Mouse (Mus musculus) embryonic facial prominence, embryonic 11.5 days (tissue): Measurements from ENCODE around the gene Hmg20a. TPM values are rescaled to one million over a fixed set of nuclear protein-coding genes. Genes with fewer than 3 reads are reported as not detected.
A peak's percentile ranks its signal among the peaks of the same experiment; 100 is the strongest.

Source experiments
- ATAC-seq: fragments of 200-750 bp; cut with Nextera tagmentation; replicated peaks from 2 replicates; pipeline ENCODE4 v1.8.0; 2017; ENCODE audit warnings: low read depth; ENCODE audit not compliant: insufficient number of reproducible peaks, low FRiP score, low TSS enrichment
- DNase-seq: peaks from one replicate; pipeline ENCODE4 v3.0.0-alpha.2; 2015; ENCODE audit warnings: low spot score
- H3K27ac ChIP-seq: fragments of 300-500 bp; sonication (generic); replicated peaks from 2 replicates; pipeline ENCODE4 v1.5.1; 2014; ENCODE audit warnings: mild to moderate bottlenecking, low read depth, low read length, control low read depth
- H3K27me3 ChIP-seq: fragments of 300-500 bp; sonication (generic); 2 replicates; pipeline ENCODE4 v1.6.1; 2014; ENCODE audit warnings: mild to moderate bottlenecking, low read length, moderate library complexity, mixed read lengths; ENCODE audit not compliant: control insufficient read depth, insufficient read depth
- H3K36me3 ChIP-seq: fragments of 300-500 bp; sonication (generic); replicated peaks from 2 replicates; pipeline ENCODE4 v1.6.1; 2014; ENCODE audit warnings: low read depth, mild to moderate bottlenecking, low read length, moderate library complexity, mixed read lengths; ENCODE audit not compliant: control insufficient read depth, insufficient read depth
- H3K4me1 ChIP-seq: fragments of 300-500 bp; sonication (generic); 2 replicates; pipeline ENCODE4 v1.6.1; 2014; ENCODE audit warnings: low read length, mixed read lengths; ENCODE audit not compliant: control insufficient read depth, insufficient read depth
- H3K4me2 ChIP-seq: fragments of 300-500 bp; sonication (generic); 2 replicates; pipeline ENCODE4 v1.6.1; 2014; ENCODE audit warnings: low read depth, mild to moderate bottlenecking, control low read depth, low read length, moderate library complexity
- H3K4me3 ChIP-seq: fragments of 300-500 bp; sonication (generic); 2 replicates; pipeline ENCODE4 v1.5.1; 2014; ENCODE audit warnings: low read depth, low read length, control low read depth
- H3K9ac ChIP-seq: fragments of 300-500 bp; sonication (generic); replicated peaks from 2 replicates; pipeline ENCODE4 v1.6.1; 2014; ENCODE audit warnings: mild to moderate bottlenecking, control low read depth, low read length
- H3K9me3 ChIP-seq: fragments of 300-500 bp; sonication (generic); replicated peaks from 2 replicates; pipeline ENCODE4 v1.6.1; 2016; ENCODE audit warnings: mild to moderate bottlenecking, low read length, inconsistent platforms, mixed read lengths; ENCODE audit not compliant: control insufficient read depth
- WGBS: fragments of 180-500 bp; shearing (Covaris S2); extraction: QIAGEN DNeasy Blood & Tissue Kit; methylation state at CpG from one replicate; pipeline ENCODE4 v1.1.7; 2014; 5-methylcytosine and 5-hydroxymethylcytosine counted together
- polyA plus RNA-seq: library from polyadenylated mRNA; unstranded; fragments of >200 nt; fragmentation: Nextera tagmentation; extraction: Ambion mirVana; gene quantifications from 2 replicates; pipeline ENCODE4 v1.2.1, GENCODE M21; 2014

Gene Hmg20a
- 59.2 and 64.0 TPM in 2 replicates for polyA plus RNA-seq

DNA sequence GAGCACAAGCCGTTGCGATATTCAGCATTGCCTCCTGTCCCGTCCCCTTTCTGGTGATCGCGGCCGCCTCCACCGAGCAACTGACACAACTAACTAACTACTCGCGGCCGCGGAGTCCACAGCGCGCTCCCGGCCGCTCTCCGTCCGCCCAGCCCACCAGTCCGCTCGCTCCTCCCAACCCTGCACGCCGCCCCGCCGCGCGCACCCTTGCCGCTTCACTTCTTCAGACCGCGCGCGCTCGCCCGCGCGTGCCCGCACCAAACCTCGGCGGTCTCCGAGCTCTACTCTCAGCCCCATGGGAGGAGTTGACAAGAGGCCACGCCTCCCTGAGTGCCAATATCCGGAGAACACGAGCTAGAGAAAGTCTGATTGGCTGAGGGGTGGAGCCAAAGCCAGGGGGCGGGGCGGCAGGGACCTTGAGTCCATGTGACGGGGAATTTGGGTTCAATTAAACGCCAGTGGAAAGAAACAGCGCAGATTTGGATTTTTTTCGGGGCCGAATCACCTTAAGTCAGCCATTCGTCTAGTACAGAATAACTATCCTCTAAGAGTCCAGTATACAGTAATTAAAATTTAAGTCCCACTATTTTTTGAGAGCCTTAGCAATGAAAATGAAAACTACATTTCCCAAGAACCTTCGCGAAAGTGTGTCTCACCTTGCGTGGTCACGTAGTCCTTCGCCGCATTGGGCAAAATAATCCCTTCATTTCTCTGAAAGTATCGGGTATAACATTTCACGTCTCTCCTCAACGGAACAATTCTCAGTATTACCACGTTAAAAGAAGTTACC lies at the start of gene Hmg20a, which contains the start of gene Peak1:
TSS of gene Hmg20a (plus strand) at position 662 of the 790 bp plus-strand sequence.
TSS of gene Peak1 (minus strand) at position 120 of the 790 bp plus-strand sequence.
- Histone ChIP-seq H3K27me3 (no peaks in the 10 kb centered on the region), H3K27ac (peak within 1 kb of the TSS; percentile 88), H3K4me2 (peak within 1 kb of the TSS; percentile 65), H3K9ac (peak within 1 kb of the TSS; percentile 72), H3K4me3 (peak within 1 kb of the TSS; percentile 77), H3K4me1 (no peaks in the 10 kb centered on the region), H3K36me3 (no peaks in the 10 kb centered on the region), H3K9me3 (no peaks in the 10 kb centered on the region)
- under 1% methylated on average over 41 of the region's 59 CpGs for WGBS
- peak; percentile 100 for DNase-seq
- ATAC-seq: peak; percentile 93

DNA sequence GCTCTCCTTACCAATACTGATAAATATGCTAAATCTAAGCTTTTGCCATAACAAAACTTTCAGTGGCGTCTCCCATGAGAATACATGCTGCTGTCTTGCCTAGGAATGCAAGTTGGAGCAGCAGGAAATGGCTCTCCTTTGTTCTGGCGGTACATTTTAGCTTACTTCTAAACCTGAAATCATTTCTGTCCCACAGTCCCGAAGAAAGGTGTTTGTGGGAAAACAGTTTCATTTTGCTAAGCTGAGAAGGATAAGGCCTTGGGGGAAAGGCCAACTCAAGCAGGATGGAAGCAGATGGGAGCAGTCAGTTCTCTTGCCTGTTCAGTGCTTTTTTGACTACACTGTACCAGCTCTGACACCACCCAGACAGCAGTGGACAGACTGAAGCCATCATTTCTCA lies 49.6 kb upstream of the Hmg20a start:
- Histone ChIP-seq H3K4me3 (no peak overlapping the region), H3K27me3 (no peaks in the 10 kb centered on the region), H3K36me3 (no peaks in the 10 kb centered on the region), H3K9ac (no peak overlapping the region), H3K4me1 (no peaks in the 10 kb centered on the region), H3K27ac (no peak overlapping the region), H3K9me3 (no peaks in the 10 kb centered on the region), H3K4me2 (no peak overlapping the region)
- ATAC-seq (no peak), DNase-seq (no peak)
- 60% methylated on average over 3 of the region's 3 CpGs for WGBS

DNA sequence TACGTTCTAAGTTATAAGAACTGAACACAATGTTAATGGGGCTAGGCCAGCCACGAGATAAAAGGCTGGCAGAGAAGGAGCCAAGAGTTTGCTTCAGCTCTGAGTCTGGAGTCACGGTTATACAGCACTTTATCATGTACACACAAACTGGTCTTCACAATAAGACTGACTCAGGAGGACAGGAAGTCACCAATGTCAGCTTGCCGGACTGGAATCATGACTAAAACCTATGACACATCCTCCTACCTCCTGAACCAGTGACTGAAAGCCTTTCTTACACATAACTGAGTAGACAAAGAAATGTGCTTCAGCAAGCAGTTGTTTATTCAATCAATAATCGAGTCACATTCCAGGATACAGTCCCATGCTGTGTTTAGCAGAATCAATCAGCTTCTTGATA lies 47.7 kb upstream of the Hmg20a start:
- Histone ChIP-seq H3K27ac (no peak overlapping the region), H3K4me1 (no peaks in the 10 kb centered on the region), H3K9ac (no peak overlapping the region), H3K9me3 (no peaks in the 10 kb centered on the region), H3K36me3 (no peaks in the 10 kb centered on the region), H3K4me3 (no peak overlapping the region), H3K4me2 (no peak overlapping the region), H3K27me3 (no peaks in the 10 kb centered on the region)
- no peak for DNase-seq
- ATAC-seq: no peak
- 75% methylated on average over 5 of the region's 5 CpGs for WGBS

DNA sequence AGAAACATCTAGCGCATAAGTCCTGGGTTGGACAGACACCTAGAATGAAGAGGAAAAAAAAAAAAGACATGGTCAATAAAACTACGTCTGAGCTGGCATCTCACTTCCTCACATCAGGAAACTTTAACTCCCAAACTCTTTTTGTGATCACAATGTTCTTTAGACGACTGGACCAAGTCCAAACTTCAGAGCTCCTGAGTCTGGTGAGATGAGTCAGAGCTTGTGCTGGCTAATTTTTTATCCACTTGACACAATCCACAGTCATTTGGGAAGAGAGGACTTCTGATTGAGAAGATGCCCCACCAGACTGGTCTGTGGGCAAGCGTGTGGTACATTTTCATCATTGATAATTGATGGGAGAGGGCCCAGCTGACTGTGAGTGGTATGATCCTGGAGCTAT lies 44.0 kb upstream of the Hmg20a start:
- no peaks in the 10 kb centered on the region for H3K9me3 ChIP-seq
- H3K27me3 ChIP-seq: no peaks in the 10 kb centered on the region
- H3K36me3 ChIP-seq: no peaks in the 10 kb centered on the region
- WGBS: 78% methylated on average over 4 of the region's 4 CpGs
- no peak for DNase-seq
- no peak for ATAC-seq
- H3K9ac ChIP-seq: no peak overlapping the region
- no peak overlapping the region for H3K4me2 ChIP-seq
- H3K4me3 ChIP-seq: no peak overlapping the region
- H3K27ac ChIP-seq: no peak overlapping the region
- no peaks in the 10 kb centered on the region for H3K4me1 ChIP-seq

DNA sequence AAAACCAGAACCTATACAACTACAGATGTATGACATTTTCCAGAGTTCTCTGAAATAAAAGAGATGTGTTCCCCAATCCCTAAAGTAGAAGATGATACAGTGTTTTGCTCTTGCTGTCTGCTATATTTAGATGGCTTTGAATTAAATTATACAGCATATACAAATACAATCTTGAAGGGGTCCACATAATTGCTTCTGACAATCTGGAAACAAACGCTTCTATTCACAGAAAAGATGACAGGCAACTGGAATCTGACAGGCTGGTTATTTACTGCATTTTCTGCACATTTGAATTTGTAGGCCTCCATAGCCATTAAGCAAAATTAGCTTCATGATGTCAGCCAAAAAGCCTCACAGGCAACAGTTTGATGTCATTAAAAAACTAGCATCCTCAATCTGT lies 35.6 kb upstream of the Hmg20a start:
- no peaks in the 10 kb centered on the region for H3K36me3 ChIP-seq
- H3K4me1 ChIP-seq: no peaks in the 10 kb centered on the region
- H3K9me3 ChIP-seq: no peaks in the 10 kb centered on the region
- 78% methylated on average over 1 of the region's 1 CpGs for WGBS
- no peaks in the 10 kb centered on the region for H3K27me3 ChIP-seq
- H3K4me3 ChIP-seq: no peak overlapping the region
- H3K27ac ChIP-seq: no peak overlapping the region
- H3K9ac ChIP-seq: no peak overlapping the region
- DNase-seq (no peak), ATAC-seq (no peak)
- H3K4me2 ChIP-seq: no peak overlapping the region

DNA sequence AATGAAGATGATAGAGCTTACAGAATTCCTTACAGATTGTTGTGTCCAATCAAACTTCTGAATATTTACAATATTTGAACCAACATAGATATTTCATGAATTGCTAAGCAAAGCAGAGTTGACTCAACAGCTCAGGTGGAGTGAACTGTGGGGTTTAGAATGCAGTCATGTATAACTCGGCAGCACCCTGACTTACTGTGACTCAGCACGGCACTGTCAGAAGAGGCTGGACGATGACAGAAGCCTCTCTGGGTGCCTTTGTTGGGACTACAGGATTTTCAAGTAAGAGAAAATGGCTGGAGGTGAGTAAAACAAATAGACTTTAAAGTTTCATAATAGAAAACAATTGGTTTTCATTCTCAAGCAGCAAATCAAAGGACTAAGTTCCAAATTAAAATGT lies 25.6 kb upstream of the Hmg20a start:
- H3K4me2 ChIP-seq: no peak overlapping the region
- ATAC-seq: no peak

DNA sequence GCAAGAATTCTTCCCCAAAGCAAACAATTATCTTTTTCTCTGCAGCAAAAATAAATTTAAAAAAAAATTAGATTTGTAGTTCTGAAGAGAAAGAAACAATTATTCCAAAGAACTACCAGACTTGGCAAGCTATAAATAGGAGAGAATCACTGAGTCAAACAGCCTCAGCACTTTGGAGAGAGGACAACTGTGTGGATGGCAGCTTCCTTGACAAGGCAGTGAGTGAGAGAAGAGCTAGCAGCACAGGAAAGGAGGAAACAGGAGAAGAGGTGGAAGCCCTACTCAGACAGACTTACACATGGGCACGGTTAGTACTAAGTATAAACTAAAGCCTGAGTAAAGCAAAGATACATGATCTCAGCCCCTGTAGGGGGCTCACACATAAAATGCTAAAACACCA lies 22.1 kb upstream of the Hmg20a start:
- 29% methylated on average over 1 of the region's 1 CpGs for WGBS
- no peak overlapping the region for H3K27ac ChIP-seq
- H3K4me2 ChIP-seq: no peak overlapping the region
- no peaks in the 10 kb centered on the region for H3K27me3 ChIP-seq
- H3K4me3 ChIP-seq: no peak overlapping the region
- H3K4me1 ChIP-seq: no peaks in the 10 kb centered on the region
- no peaks in the 10 kb centered on the region for H3K9me3 ChIP-seq
- no peaks in the 10 kb centered on the region for H3K36me3 ChIP-seq
- no peak for DNase-seq
- ATAC-seq: no peak
- H3K9ac ChIP-seq: no peak overlapping the region

More for the DNA sequence above, 25.6 kb upstream of the Hmg20a start:
- Histone ChIP-seq H3K4me1 (no peaks in the 10 kb centered on the region), H3K27ac (no peak overlapping the region), H3K9ac (no peak overlapping the region), H3K27me3 (no peaks in the 10 kb centered on the region), H3K9me3 (no peaks in the 10 kb centered on the region), H3K4me3 (no peak overlapping the region), H3K36me3 (no peaks in the 10 kb centered on the region)
- WGBS: 89% methylated on average over 3 of the region's 3 CpGs
- no peak for DNase-seq

DNA sequence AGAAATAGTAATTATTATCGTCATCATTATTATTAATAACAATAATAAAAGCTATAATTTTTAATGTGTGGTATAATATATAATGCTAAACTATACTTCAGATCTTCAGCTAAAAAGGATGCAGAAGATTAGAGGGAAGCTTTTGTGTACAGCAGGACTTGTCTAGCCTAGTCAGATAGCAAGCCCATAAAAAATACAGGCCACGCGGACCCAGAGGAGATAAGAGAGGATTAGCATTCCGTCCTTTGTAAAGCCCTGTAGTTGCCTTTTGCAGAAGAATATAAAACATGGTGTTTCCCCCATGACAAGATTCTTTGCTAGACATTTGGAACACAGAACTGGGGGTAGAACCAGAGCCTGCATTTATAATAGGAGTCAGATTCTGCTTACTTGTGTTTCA lies 13.8 kb upstream of the Hmg20a start:
- 87% methylated on average over 4 of the region's 4 CpGs for WGBS
- Histone ChIP-seq H3K4me3 (no peak overlapping the region), H3K4me1 (no peaks in the 10 kb centered on the region), H3K9me3 (no peaks in the 10 kb centered on the region), H3K27me3 (no peaks in the 10 kb centered on the region), H3K9ac (no peak overlapping the region), H3K36me3 (no peaks in the 10 kb centered on the region), H3K4me2 (no peak overlapping the region), H3K27ac (no peak overlapping the region)
- DNase-seq (no peak), ATAC-seq (no peak)
